Mouse (Mus musculus): ENCODE data around the gene Cd101. TPM values are rescaled to one million over a fixed set of nuclear protein-coding genes. Genes with fewer than 3 reads are reported as not detected.

Gene Cd101
- polyA plus RNA-seq, 1 experiment from 2014 or later: 0.04 TPM

GRCm38 (mm10) chr3:100997785-100998570, 31.4 kb downstream of the Cd101 start:
- no peak overlapping the region for H3K4me2 ChIP-seq
- H3K27ac ChIP-seq: 0 out of 2 replicates have a peak overlapping the region, but pooled peaks have one; percentile 48
- no peak overlapping the region for H3K9ac ChIP-seq
- 67% methylated on average over 10 of the region's 10 CpGs for WGBS
- no peaks in the 10 kb centered on the region for H3K27me3 ChIP-seq
- H3K4me1 ChIP-seq: peaks cover 11% of the 10 kb centered on the region
- H3K9me3 ChIP-seq (replicated peaks): no peaks in the 10 kb centered on the region
- no peaks in the 10 kb centered on the region for H3K36me3 ChIP-seq
- no peak for ATAC-seq (replicated peaks; ENCODE audit: low FRiP score)
- H3K4me3 ChIP-seq (replicated peaks): no peak overlapping the region

GRCm38 (mm10) chr3:100994252-100994651, 35.1 kb downstream of the Cd101 start:
- 85% methylated on average over 4 of the region's 4 CpGs for WGBS

GRCm38 (mm10) chr3:100993718-100994117, 35.6 kb downstream of the Cd101 start:
- Histone ChIP-seq H3K4me1 (peaks cover 6% of the 10 kb centered on the region), H3K27me3 (no peaks in the 10 kb centered on the region), H3K9me3 (replicated peaks) (no peaks in the 10 kb centered on the region), H3K9ac (no peak overlapping the region), H3K4me3 (replicated peaks) (no peak overlapping the region), H3K36me3 (no peaks in the 10 kb centered on the region), H3K27ac (no peak overlapping the region), H3K4me2 (no peak overlapping the region)
- whole genome bisulfite sequencing: 28% methylated on average over 15 of the region's 15 CpGs
- no peak for ATAC-seq (replicated peaks; ENCODE audit: low FRiP score)

More at GRCm38 (mm10) chr3:100994252-100994651, 35.1 kb downstream of the Cd101 start:
- ATAC-seq (replicated peaks; ENCODE audit: low FRiP score): no peak
- H3K36me3 ChIP-seq: no peaks in the 10 kb centered on the region
- H3K9me3 ChIP-seq (replicated peaks): no peaks in the 10 kb centered on the region
- H3K4me1 ChIP-seq: peaks cover 11% of the 10 kb centered on the region
- H3K27ac ChIP-seq: no peak overlapping the region
- H3K27me3 ChIP-seq: no peaks in the 10 kb centered on the region
- H3K4me2 ChIP-seq: no peak overlapping the region
- H3K9ac ChIP-seq: no peak overlapping the region
- no peak overlapping the region for H3K4me3 ChIP-seq (replicated peaks)

GRCm38 (mm10) chr3:100993158-100993557, 36.2 kb downstream of the Cd101 start:
- ATAC-seq (replicated peaks; ENCODE audit: low FRiP score): no peak
- Histone ChIP-seq H3K4me2 (no peak overlapping the region), H3K27ac (no peak overlapping the region)

GRCm38 (mm10) chr3:100990231-100990630, 39.1 kb downstream of the Cd101 start:
- 58% methylated on average over 1 of the region's 1 CpGs for WGBS
- Histone ChIP-seq H3K27ac (no peak overlapping the region), H3K4me2 (no peak overlapping the region), H3K9ac (no peak overlapping the region), H3K36me3 (no peaks in the 10 kb centered on the region), H3K4me3 (replicated peaks) (no peak overlapping the region), H3K9me3 (replicated peaks) (no peaks in the 10 kb centered on the region), H3K4me1 (peaks cover 6% of the 10 kb centered on the region), H3K27me3 (no peaks in the 10 kb centered on the region)
- ATAC-seq (replicated peaks; ENCODE audit: low FRiP score): no peak

More at GRCm38 (mm10) chr3:100993158-100993557, 36.2 kb downstream of the Cd101 start:
- H3K9ac ChIP-seq: no peak overlapping the region
- H3K9me3 ChIP-seq (replicated peaks): no peaks in the 10 kb centered on the region
- H3K4me1 ChIP-seq: peaks cover 6% of the 10 kb centered on the region
- H3K27me3 ChIP-seq: no peaks in the 10 kb centered on the region
- no peaks in the 10 kb centered on the region for H3K36me3 ChIP-seq
- H3K4me3 ChIP-seq (replicated peaks): no peak overlapping the region
- WGBS: 78% methylated on average over 7 of the region's 7 CpGs

GRCm38 (mm10) chr3:100989417-100989816, 39.9 kb downstream of the Cd101 start:
- Histone ChIP-seq H3K27me3 (no peaks in the 10 kb centered on the region), H3K4me3 (replicated peaks) (no peak overlapping the region), H3K36me3 (no peaks in the 10 kb centered on the region), H3K4me2 (no peak overlapping the region), H3K27ac (no peak overlapping the region), H3K4me1 (peaks cover 11% of the 10 kb centered on the region), H3K9ac (no peak overlapping the region), H3K9me3 (replicated peaks) (no peaks in the 10 kb centered on the region)
- 30% methylated on average over 12 of the region's 12 CpGs for WGBS
- ATAC-seq (replicated peaks; ENCODE audit: low FRiP score): no peak

GRCm38 (mm10) chr3:100979290-100979689, 50.1 kb downstream of the Cd101 start:
- Histone ChIP-seq H3K27ac (no peak overlapping the region), H3K9me3 (replicated peaks) (no peaks in the 10 kb centered on the region), H3K27me3 (peaks cover 20% of the 10 kb centered on the region; the same call in 1 of the 2 replicates), H3K36me3 (no peaks in the 10 kb centered on the region), H3K4me1 (no peaks in the 10 kb centered on the region), H3K9ac (no peak overlapping the region), H3K4me2 (no peak overlapping the region), H3K4me3 (replicated peaks) (no peak overlapping the region)
- 75% methylated on average over 8 of the region's 8 CpGs for WGBS
- no peak for ATAC-seq (replicated peaks; ENCODE audit: low FRiP score)

- H3K27ac ChIP-seq: no peak overlapping the region
- H3K27me3 ChIP-seq: 0 out of 2 replicates have a peak, but pooled peaks cover 8% of the 10 kb centered on the region
- ATAC-seq (replicated peaks; ENCODE audit: low FRiP score): no peak
- no peaks in the 10 kb centered on the region for H3K9me3 ChIP-seq (replicated peaks)
- WGBS: 5% methylated on average over 1 of the region's 1 CpGs
- no peak overlapping the region for H3K9ac ChIP-seq
- no peak overlapping the region for H3K4me3 ChIP-seq (replicated peaks)
- no peaks in the 10 kb centered on the region for H3K36me3 ChIP-seq
- no peak overlapping the region for H3K4me2 ChIP-seq
- peaks cover 5% of the 10 kb centered on the region for H3K4me1 ChIP-seq
Measured at GRCm38 (mm10) chr3:100973906-100974305, 55.5 kb downstream of the Cd101 start.

- peak; percentile 99 for ATAC-seq (replicated peaks; ENCODE audit: low FRiP score)
- H3K9ac ChIP-seq: peak within 1 kb of the TSS; percentile 59
- H3K9me3 ChIP-seq (replicated peaks): no peaks in the 10 kb centered on the region
- H3K27ac ChIP-seq: peak within 1 kb of the TSS; percentile 72
- under 1% methylated on average over 40 of the region's 40 CpGs for WGBS
- H3K4me3 ChIP-seq (replicated peaks): peak within 1 kb of the TSS; percentile 66
- peaks cover 18% of the 10 kb centered on the region for H3K36me3 ChIP-seq
- peaks cover 8% of the 10 kb centered on the region for H3K4me1 ChIP-seq
- H3K27me3 ChIP-seq: no peaks in the 10 kb centered on the region
- H3K4me2 ChIP-seq: peak within 1 kb of the TSS; percentile 64
Measured at GRCm38 (mm10) chr3:100969176-100969917, 60.0 kb downstream of the Cd101 start, which contains the start of gene Ttf2. TSS of gene Ttf2 (minus strand) at chr3:100969663.

GRCm38 (mm10) chr3:100963849-100964542, 65.4 kb downstream of the Cd101 start:
- Histone ChIP-seq H3K36me3 (peaks cover 66% of the 10 kb centered on the region), H3K4me1 (peaks cover 4% of the 10 kb centered on the region), H3K27ac (no peak overlapping the region), H3K4me3 (replicated peaks) (no peak overlapping the region), H3K27me3 (no peaks in the 10 kb centered on the region), H3K9ac (no peak overlapping the region), H3K4me2 (no peak overlapping the region), H3K9me3 (replicated peaks) (no peaks in the 10 kb centered on the region)
- 76% methylated on average over 14 of the region's 14 CpGs for WGBS
- ATAC-seq (replicated peaks; ENCODE audit: low FRiP score): no peak

- Histone ChIP-seq H3K9ac (no peak overlapping the region), H3K9me3 (replicated peaks) (no peaks in the 10 kb centered on the region), H3K4me2 (no peak overlapping the region), H3K27me3 (no peaks in the 10 kb centered on the region), H3K4me1 (no peaks in the 10 kb centered on the region), H3K4me3 (replicated peaks) (no peak overlapping the region), H3K27ac (no peak overlapping the region), H3K36me3 (peaks cover 89% of the 10 kb centered on the region)
- no peak for ATAC-seq (replicated peaks; ENCODE audit: low FRiP score)
- WGBS: 82% methylated on average over 7 of the region's 7 CpGs
Measured at GRCm38 (mm10) chr3:100961501-100961900, 67.9 kb downstream of the Cd101 start.

- Histone ChIP-seq H3K4me2 (no peak overlapping the region), H3K27me3 (no peaks in the 10 kb centered on the region), H3K4me1 (no peaks in the 10 kb centered on the region), H3K27ac (no peak overlapping the region), H3K9ac (no peak overlapping the region), H3K36me3 (peaks cover 89% of the 10 kb centered on the region), H3K4me3 (replicated peaks) (no peak overlapping the region), H3K9me3 (replicated peaks) (no peaks in the 10 kb centered on the region)
- WGBS: 58% methylated on average over 5 of the region's 5 CpGs
- no peak for ATAC-seq (replicated peaks; ENCODE audit: low FRiP score)
Measured at GRCm38 (mm10) chr3:100961007-100961406, 68.3 kb downstream of the Cd101 start.
